Comparison of ENCODE assay signal across 23 mouse cellular contexts in the genomic region with DNA sequence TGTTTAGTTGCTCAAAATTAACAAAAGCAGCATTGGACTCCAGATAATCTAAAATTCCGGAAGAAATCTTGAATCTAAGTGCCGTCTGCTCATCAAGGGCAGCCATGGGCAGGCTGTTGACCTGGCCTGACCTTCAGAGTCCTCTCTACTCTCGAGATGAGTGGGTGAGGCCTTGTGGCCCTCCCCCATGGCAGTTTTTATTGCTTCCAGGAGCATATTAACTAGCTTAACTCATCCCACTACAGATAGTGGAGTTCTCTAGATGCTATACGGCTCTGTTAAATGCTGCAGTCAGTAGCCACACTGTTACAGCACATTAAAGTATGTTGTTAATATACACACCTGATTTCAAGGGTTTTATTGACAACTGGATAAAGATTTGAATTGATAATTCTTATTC.
"Had no signal": no experiment of that assay in that cellular context is flagged by ENCODE, and none has a peak within 500 bp of the region (broad histone marks: within the 10 kb centered on the region; RNA-seq: fewer than 3 reads in every experiment).

No protein-coding gene starts in this region.

- H3K4me2 ChIP-seq: kidney, embryonic 15.5 days; liver, embryonic 12.5 days; liver, embryonic 15.5 days; lung, embryonic 15.5 days; midbrain, embryonic 13.5 days; neural tube, embryonic 13.5 days had no signal

- H3K4me3 ChIP-seq: kidney, embryonic 15.5 days; limb, embryonic 13.5 days; liver, embryonic 12.5 days; liver, embryonic 15.5 days; lung, embryonic 15.5 days; megakaryocyte, embryonic 14.5 days; midbrain, embryonic 10.5 days; midbrain, embryonic 13.5 days; myocyte; neural tube, embryonic 13.5 days had no signal

- H3K27ac ChIP-seq: kidney, embryonic 15.5 days; liver, embryonic 12.5 days; liver, embryonic 15.5 days; lung, embryonic 15.5 days; midbrain, embryonic 10.5 days; midbrain, embryonic 13.5 days; neural tube, embryonic 13.5 days; stomach, postnatal 0 days had no signal

- H3K27me3 ChIP-seq: limb, embryonic 13.5 days; lung, embryonic 15.5 days; megakaryocyte, embryonic 14.5 days had no signal

- DNase-seq: kidney, adult 11 months; kidney, adult 8-10 months; kidney, postnatal 10 days; kidney, postnatal 4 days; liver; lung, adult 18-20 months; lung, postnatal 10 days; lung, postnatal 36 days; retina, postnatal 1 day; right cerebral cortex, postnatal 25 days; thymus, postnatal 25 days had no signal

- H3K4me1 ChIP-seq: liver, embryonic 12.5 days; liver, embryonic 15.5 days; megakaryocyte, embryonic 14.5 days had no signal

- H3K36me3 ChIP-seq: kidney, embryonic 15.5 days; limb, embryonic 13.5 days; liver, embryonic 12.5 days; liver, embryonic 15.5 days; lung, embryonic 15.5 days; midbrain, embryonic 10.5 days; midbrain, embryonic 13.5 days; neural tube, embryonic 13.5 days had no signal

- H3K9me3 ChIP-seq: kidney, embryonic 15.5 days; limb, embryonic 13.5 days; liver, embryonic 12.5 days; liver, embryonic 15.5 days; lung, embryonic 15.5 days; megakaryocyte, embryonic 14.5 days; midbrain, embryonic 10.5 days; midbrain, embryonic 13.5 days; neural tube, embryonic 13.5 days had no signal

- ATAC-seq: liver, embryonic 12.5 days; midbrain, embryonic 13.5 days; midbrain, embryonic 16.5 days had no signal

- H3K9ac ChIP-seq: kidney, embryonic 15.5 days; liver, embryonic 12.5 days; liver, embryonic 15.5 days; lung, embryonic 15.5 days; midbrain, embryonic 13.5 days; neural tube, embryonic 13.5 days had no signal
